Mouse (Mus musculus): ENCODE measurements around the gene Rdh13.

DNA sequence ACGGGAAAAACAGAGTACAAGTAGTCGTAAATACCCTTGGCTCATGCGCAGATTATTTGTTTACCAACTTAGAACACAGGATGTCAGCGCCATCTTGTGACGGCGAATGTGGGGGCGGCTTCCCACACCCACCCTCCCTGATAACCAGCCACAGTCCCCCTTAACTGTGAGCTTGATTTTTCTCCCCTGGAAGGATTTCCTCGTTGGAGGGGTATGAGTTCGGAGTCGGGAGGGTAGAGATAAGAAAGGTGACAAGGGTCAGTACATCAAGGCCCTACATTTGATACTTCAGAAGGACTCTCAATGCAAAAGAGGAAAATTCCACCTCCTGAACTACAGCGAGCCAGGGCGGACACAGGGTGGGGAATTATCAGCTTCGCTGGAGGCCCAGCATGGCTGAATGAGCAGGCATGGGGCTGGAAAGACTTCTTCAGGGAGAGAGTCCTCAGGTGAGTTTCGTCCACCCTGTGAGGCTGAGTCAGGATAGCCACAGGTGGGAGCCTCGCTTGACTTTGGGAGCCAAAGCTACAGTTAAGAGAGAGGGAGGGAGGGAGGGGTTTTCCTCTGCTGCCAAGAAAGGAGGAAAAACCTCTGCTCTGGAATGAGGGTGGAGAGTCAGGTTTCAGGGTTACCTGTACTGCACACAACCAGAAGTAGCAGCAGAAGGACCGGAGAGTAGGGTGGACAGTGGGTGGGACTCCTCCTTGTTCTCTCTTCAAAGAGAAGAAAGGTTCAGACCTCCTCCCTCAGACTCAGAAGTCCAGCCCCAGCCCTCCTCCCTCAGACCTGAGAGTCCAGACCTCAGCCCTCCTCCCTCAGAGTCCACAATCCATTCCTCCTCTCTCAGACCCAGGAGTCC is 15.4 kb upstream of the Rdh13 start, which contains the start of gene Eps8l1:
- TF ChIP-seq CTCF (IDR thresholded peaks at IDR 0.05; ENCODE audit: insufficient read depth, low read length) (no peak), POLR2A (IDR thresholded peaks at IDR 0.05; ENCODE audit: borderline replicate concordance, extremely low read depth, low read depth, low read length) (peak; percentile 5; the same call in 1 of the 2 replicates)

All from lung, adult 2 months (tissue).